Mouse (Mus musculus): ENCODE results near the gene Fras1.

The Fras1 gene

GRCm38 (mm10) chr5:96792422-96792821, 418.7 kb downstream of the Fras1 start:
- peak; percentile 50 to 67 for DNase-seq (ENCODE audit: low spot score in 2 of 2)

GRCm38 (mm10) chr5:96792936-96793718, 419.4 kb downstream of the Fras1 start, which contains the start of gene Anxa3:
TSS of gene Anxa3 (plus strand) at chr5:96793339.
- DNase-seq (ENCODE audit: low spot score in 2 of 2) = peak; percentile 67 to 85

- peak in 1 of 2 experiments; percentile 15 for DNase-seq (ENCODE audit: low spot score in 2 of 2)
Measured at GRCm38 (mm10) chr5:96793953-96794635, 420.3 kb downstream of the Fras1 start.

- DNase-seq (ENCODE audit: low spot score in 2 of 2) = peak; percentile 45 to 53
Measured at GRCm38 (mm10) chr5:96795752-96796151, 422.0 kb downstream of the Fras1 start.

GRCm38 (mm10) chr5:96797465-96797864, 423.7 kb downstream of the Fras1 start:
- no peak for DNase-seq (ENCODE audit: low spot score in 2 of 2)

- no peak for DNase-seq (ENCODE audit: low spot score in 2 of 2)
Measured at GRCm38 (mm10) chr5:96799165-96799564, 425.4 kb downstream of the Fras1 start.

- DNase-seq (ENCODE audit: low spot score in 2 of 2) = no peak
Measured at GRCm38 (mm10) chr5:96799969-96800368, 426.2 kb downstream of the Fras1 start.

- DNase-seq (ENCODE audit: low spot score in 2 of 2) = peak; percentile 25 to 42
Measured at GRCm38 (mm10) chr5:96802185-96802584, 428.4 kb downstream of the Fras1 start.

GRCm38 (mm10) chr5:96803091-96803490, 429.3 kb downstream of the Fras1 start:
- DNase-seq (ENCODE audit: low spot score in 2 of 2) = peak; percentile 77 to 78

GRCm38 (mm10) chr5:96804304-96804703, 430.5 kb downstream of the Fras1 start:
- DNase-seq (ENCODE audit: low spot score in 2 of 2) = peak; percentile 64 to 84

- no peak for DNase-seq (ENCODE audit: low spot score in 2 of 2)
Measured at GRCm38 (mm10) chr5:96804813-96805212, 431.1 kb downstream of the Fras1 start.

GRCm38 (mm10) chr5:96810620-96811019, 436.9 kb downstream of the Fras1 start:
- no peak for DNase-seq (ENCODE audit: low spot score in 2 of 2)

- DNase-seq (ENCODE audit: low spot score in 2 of 2) = no peak
Measured at GRCm38 (mm10) chr5:96824769-96825327, 451.1 kb downstream of the Fras1 start.

- no peak for DNase-seq (ENCODE audit: low spot score in 2 of 2)
Measured at GRCm38 (mm10) chr5:96827176-96827575, 453.4 kb downstream of the Fras1 start.
